Mouse (Mus musculus): ENCODE measurements around the gene Ctnna3. TPM values are rescaled to one million over a fixed set of nuclear protein-coding genes. Genes with fewer than 3 reads are reported as not detected.
"Not testable (repeated sequence)": the region's sequence is repeated elsewhere in the genome, so short reads cannot be mapped to it uniquely, and the experiment has no call there.

Gene Ctnna3
- total RNA-seq, 4 experiments from 2014 or later = 3.2 to 4.6 (median 4.0) TPM

GRCm38 (mm10) chr10:64750791-64751190 is 1320.9 kb downstream of the Ctnna3 start:
- peak; percentile 3 to 6 for DNase-seq (ENCODE audit: low spot score in 2 of 2)

DNA sequence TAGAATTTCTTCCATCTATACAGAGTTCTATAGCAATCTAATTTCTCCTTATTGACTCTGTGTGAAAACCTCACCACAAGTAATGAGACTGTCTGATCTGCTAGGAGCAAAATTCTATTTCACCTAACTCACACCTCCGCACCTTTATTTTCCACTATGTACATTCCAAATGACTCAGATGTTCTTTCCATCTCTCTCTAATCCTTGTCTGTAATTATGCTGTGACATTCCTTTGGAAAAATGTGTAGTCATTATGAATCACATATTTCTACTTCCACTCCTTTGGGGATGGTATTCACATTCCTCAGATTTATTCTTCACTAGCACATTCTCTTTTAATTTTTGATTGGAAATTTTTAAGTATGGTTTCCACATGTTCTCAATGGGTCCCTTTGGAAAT is 1406.4 kb downstream of the Ctnna3 start:
- DNase-seq (ENCODE audit: low spot score in 2 of 2) = no peak

- DNase-seq (ENCODE audit: low spot score in 2 of 2) = no peak
These were observed 1431.5 kb downstream of the Ctnna3 start for GRCm38 (mm10) chr10:64861439-64861838.

- no peak for DNase-seq (ENCODE audit: low spot score in 2 of 2)
These were observed 1441.0 kb downstream of the Ctnna3 start for GRCm38 (mm10) chr10:64870888-64871287.

GRCm38 (mm10) chr10:64876506-64876905 is 1446.6 kb downstream of the Ctnna3 start:
- no peak for DNase-seq (ENCODE audit: low spot score in 2 of 2)

DNA sequence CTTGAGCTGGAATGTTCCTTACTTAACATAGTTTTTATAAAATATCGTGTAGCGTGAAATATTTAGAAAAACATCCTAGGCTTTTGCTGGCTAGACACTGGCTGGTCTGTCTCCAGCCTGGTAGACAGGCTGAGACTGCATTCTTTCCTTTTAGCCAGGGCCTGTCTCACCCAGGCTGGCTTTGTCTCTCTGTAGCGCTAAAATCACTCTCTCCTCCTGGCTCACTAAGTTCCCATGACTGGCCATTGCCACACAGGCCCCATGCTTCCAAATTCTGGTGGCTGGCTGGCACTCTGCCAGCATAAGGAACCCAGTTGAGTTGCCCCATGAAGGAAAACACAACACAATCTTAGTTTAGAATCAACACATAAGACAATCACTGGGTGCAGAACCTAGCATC is 1450.0 kb downstream of the Ctnna3 start:
- no peak for DNase-seq (ENCODE audit: low spot score in 2 of 2)

- DNase-seq (ENCODE audit: low spot score in 2 of 2) = no peak
These were observed 1457.0 kb downstream of the Ctnna3 start for GRCm38 (mm10) chr10:64886946-64887345.

- no peak for DNase-seq (ENCODE audit: low spot score in 2 of 2)
These were observed 1462.6 kb downstream of the Ctnna3 start for GRCm38 (mm10) chr10:64892458-64892857.

DNA sequence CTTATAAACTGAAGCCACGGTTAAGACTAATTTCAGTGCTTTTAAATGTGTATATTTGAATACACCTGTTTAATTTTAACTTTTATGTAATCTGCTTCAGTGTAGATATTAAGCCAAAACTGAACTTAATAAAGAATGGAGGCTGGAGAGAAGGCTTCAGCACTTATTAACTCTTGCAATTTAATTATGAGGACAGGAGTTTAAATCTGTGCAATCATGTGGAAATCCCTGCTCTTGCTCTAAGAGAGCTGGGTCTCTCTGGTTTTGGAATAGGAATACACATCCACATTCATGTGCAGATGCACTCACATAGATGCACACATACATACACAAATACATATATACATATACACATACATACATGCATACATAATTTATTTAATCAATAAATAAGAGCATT is 1468.8 kb downstream of the Ctnna3 start:
- no peak for DNase-seq (ENCODE audit: low spot score in 2 of 2)

DNA sequence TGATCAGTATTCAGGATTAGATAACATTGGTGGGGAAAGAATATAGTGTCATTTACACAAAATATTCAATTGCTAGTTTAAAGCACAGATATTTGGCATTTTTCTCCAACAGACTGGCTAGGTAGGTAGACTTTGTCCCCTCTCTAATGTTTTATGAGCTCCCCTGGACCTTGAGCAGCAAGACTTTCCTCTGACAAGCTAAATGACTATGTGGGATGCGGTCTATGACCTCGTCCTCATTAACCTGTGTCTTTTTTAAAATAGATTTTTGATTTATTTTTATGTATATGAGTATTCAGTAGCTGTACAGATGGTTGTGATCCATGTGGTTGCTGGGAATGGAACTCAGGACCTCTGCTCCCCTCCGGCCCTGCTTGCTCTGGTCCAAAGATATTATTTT is 1471.8 kb downstream of the Ctnna3 start:
- DNase-seq (ENCODE audit: low spot score in 2 of 2) = no peak

DNA sequence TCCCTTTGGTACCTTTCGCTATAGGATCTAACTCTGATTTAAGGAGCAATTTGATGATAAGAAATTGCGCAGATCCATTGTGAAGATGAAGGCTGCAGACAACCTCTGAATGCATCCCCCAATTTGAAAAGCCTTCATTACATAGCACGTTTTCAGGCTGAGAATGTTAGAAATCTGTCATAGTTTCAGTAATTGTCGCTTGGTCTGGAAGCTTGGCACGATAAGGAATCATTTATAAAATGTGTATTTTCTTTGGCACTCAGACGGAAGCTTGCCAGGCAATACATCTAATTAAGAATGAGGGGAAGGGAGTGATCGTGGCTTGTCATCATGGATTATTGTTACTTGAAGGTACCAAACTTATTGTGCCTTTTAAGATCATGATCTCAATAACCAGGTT is 1511.1 kb downstream of the Ctnna3 start:
- DNase-seq (ENCODE audit: low spot score in 2 of 2) = no peak

- no peak for DNase-seq (ENCODE audit: low spot score in 2 of 2)
These were observed 1528.5 kb downstream of the Ctnna3 start for GRCm38 (mm10) chr10:64958391-64958790.

DNA sequence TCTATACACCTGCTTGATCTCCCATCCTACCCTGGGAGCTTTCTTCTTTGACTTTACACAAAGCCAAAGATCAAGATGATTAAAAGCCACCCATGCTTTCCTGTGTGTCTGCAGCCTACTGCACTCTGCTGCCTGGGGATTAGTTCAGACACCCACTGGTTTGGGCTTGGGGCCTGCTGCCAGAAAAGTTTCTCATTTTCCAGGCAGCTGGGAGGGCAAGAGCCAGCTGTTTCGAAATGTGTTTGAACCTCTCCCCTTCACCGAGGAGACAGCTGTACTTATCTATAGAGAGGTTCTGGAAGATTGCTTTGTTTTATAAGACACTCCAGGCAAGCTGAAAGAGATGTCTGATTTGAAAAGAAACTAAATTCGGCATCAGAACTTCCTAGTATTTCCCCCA is 1563.0 kb downstream of the Ctnna3 start:
- no peak for DNase-seq (ENCODE audit: low spot score in 2 of 2)

DNA sequence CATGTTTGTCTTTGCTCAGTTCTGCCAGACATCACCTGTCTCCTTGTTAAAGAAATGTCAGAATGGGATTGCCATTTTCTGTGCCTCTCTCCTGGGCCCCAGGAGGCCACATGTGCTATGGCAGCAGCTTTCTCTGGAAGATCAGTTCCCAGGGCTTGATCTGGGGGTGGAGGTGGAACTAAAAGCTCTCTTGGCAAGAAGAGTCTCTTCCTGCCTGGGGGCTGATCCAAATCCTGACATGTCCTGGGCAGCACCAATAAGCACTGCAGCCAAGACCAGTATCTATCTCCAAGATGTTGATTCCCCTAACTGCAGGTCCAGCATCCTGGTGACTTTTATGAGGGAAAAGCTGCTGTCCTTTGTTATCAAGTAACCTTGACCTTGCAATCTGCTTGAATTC is 1583.6 kb downstream of the Ctnna3 start:
- DNase-seq (ENCODE audit: low spot score in 2 of 2) = no peak

DNA sequence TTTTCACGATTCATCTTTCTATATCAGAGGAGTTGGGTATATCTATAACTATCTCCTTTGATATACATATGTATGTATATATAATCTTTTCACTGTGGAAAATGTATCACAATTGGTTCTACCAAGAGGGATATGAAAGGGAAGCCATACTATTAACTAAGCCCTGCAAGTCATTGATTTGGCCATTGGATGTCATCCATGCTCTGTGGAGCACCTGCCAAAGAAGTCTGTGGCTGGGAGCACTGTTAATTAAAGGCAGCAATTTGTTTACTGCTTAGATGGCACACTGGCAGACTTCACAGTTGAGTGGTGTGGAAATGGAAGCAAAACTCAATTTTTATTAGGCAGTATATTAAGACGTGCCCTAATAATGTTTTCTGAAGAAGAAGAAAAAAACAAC is 1592.8 kb downstream of the Ctnna3 start:
- no peak for DNase-seq (ENCODE audit: low spot score in 2 of 2)

- DNase-seq (ENCODE audit: low spot score in 2 of 2) = not testable (repeated sequence)
These were observed 1603.6 kb downstream of the Ctnna3 start for GRCm38 (mm10) chr10:65033516-65033915.

Other genes starting within 250 kb of the Ctnna3 start
- gene Mypn, start 226.1 kb upstream of the Ctnna3 start, total RNA-seq (2022) = 1 to 10 TPM; 3.5 to 4.4 (median 4.0) TPM
- gene Herc4, start 186.3 kb upstream of the Ctnna3 start, total RNA-seq (2022) = 10 to 100 TPM; 46.1 to 57.5 (median 53.0) TPM
- gene Sirt1, start 48.4 kb upstream of the Ctnna3 start, total RNA-seq (2022) = 10 to 100 TPM; 14.2 to 16.5 (median 14.7) TPM
- gene Dnajc12, start 47.7 kb upstream of the Ctnna3 start, total RNA-seq (2022) = 10 to 100 TPM; 25.0 to 33.4 (median 27.9) TPM
- gene Gm7075, start 8.3 kb upstream of the Ctnna3 start, total RNA-seq (2022) = not detected

Measured in left cerebral cortex, adult 8-10 months (tissue).